Mouse (Mus musculus) neural tube, embryonic 11.5 days (tissue): Measurements from ENCODE around the gene Msmo1. TPM values are rescaled to one million over a fixed set of nuclear protein-coding genes. Genes with fewer than 3 reads are reported as not detected.

ENCODE experiments used
- ATAC-seq: fragments of 200-750 bp; cut with Nextera tagmentation; 2 replicates; pipeline ENCODE4 v1.8.0; 2017; ENCODE audit warnings: moderate number of reproducible peaks, mild to moderate bottlenecking, moderate TSS enrichment, moderate library complexity; ENCODE audit not compliant: insufficient read depth, low FRiP score, low TSS enrichment
- DNase-seq: peaks from one replicate; pipeline ENCODE4 v3.0.0-alpha.2; 2015; ENCODE audit warnings: low spot score
- H3K27ac ChIP-seq: fragments of 300-500 bp; sonication (generic); 2 replicates; pipeline ENCODE4 v1.5.1; 2014; ENCODE audit warnings: low read depth, mild to moderate bottlenecking, low read length
- H3K27me3 ChIP-seq: fragments of 300-500 bp; sonication (generic); 2 replicates; pipeline ENCODE4 v1.6.1; 2014; ENCODE audit warnings: mild to moderate bottlenecking, low read length, mixed read lengths; ENCODE audit not compliant: control insufficient read depth, insufficient read depth
- H3K36me3 ChIP-seq: fragments of 300-500 bp; sonication (generic); 2 replicates; pipeline ENCODE4 v1.6.1; 2014; ENCODE audit warnings: mild to moderate bottlenecking, low read length, moderate library complexity, mixed read lengths; ENCODE audit not compliant: control insufficient read depth, insufficient read depth
- H3K4me1 ChIP-seq: fragments of 300-500 bp; sonication (generic); 2 replicates; pipeline ENCODE4 v1.6.1; 2014; ENCODE audit warnings: low read length, mixed read lengths; ENCODE audit not compliant: control insufficient read depth, insufficient read depth
- H3K4me2 ChIP-seq: fragments of 300-500 bp; sonication (generic); 2 replicates; pipeline ENCODE4 v1.6.1; 2014; ENCODE audit warnings: low read depth, mild to moderate bottlenecking, moderate library complexity
- H3K4me3 ChIP-seq: fragments of 300-500 bp; sonication (generic); 2 replicates; pipeline ENCODE4 v1.5.1; 2014; ENCODE audit warnings: low read depth, low read length
- H3K9ac ChIP-seq: fragments of 300-500 bp; sonication (generic); 2 replicates; pipeline ENCODE4 v1.6.1; 2014; ENCODE audit warnings: mild to moderate bottlenecking, low read length
- H3K9me3 ChIP-seq: fragments of 300-500 bp; sonication (generic); 2 replicates; pipeline ENCODE4 v1.6.1; 2016; ENCODE audit warnings: low read length; ENCODE audit not compliant: control insufficient read depth
- WGBS: fragments of 180-500 bp; shearing (Covaris S2); extraction: QIAGEN DNeasy Blood & Tissue Kit; methylation state at CpG from one replicate; pipeline ENCODE4 v1.1.7; 2014; 5-methylcytosine and 5-hydroxymethylcytosine counted together
- polyA plus RNA-seq: library from polyadenylated mRNA; unstranded; fragments of >200 nt; fragmentation: Nextera tagmentation; extraction: Ambion mirVana; gene quantifications from 2 replicates; pipeline ENCODE4 v1.2.1, GENCODE M21; 2014

Gene Msmo1
- polyA plus RNA-seq, 1 experiment from 2014 or later: 195 TPM

DNA sequence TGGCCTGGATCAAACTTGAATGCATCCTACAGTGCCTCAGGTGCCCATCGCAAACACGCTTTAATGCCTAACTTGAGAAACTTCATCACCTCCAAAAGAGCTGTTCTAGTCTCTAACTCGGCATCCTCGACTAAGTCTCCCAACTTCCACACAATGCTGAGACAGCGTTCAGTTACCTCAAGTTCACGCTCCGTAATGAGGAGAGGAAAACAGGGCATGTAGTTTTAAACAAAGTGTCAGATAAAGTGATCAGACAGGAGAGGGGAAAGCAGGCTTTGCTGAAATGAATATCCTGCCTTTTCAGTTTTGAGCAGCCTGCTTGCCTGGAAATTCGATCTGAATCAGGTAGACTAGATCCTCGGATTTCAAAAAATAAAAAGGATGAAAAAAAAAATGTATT, 996 bp downstream of the Msmo1 start:
- Histone ChIP-seq H3K9me3 (no peaks in the 10 kb centered on the region), H3K36me3 (peaks cover 2% of the 10 kb centered on the region), H3K27ac (no peak overlapping the region), H3K27me3 (no peaks in the 10 kb centered on the region), H3K9ac (peak overlapping the region; percentile 43), H3K4me3 (peak overlapping the region; percentile 68), H3K4me1 (peaks cover 7% of the 10 kb centered on the region; the same call in 1 of the 2 replicates), H3K4me2 (peak overlapping the region; percentile 59)
- ATAC-seq (no peak), DNase-seq (no peak)
- WGBS: 16% methylated on average over 9 of the region's 9 CpGs

DNA sequence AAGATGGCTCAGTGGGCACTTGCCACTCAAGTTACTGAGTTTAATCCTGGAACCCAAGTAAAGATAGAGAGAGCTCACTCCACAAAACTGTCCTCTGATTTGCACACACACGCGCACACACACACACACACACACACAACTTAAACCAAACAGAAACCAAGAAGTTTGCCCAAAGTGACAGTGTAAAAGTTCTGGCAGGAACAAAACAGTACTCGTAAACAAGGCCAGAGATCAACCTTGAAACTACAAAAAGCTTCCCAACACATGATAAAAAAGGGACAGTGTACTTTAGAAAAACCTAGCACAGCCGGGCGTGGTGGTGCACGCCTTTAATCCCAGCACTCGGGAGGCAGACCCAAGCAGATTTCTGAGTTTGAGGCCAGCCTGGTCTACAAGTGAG, 5.4 kb downstream of the Msmo1 start:
- no peak for DNase-seq
- Histone ChIP-seq H3K27me3 (no peaks in the 10 kb centered on the region), H3K4me2 (no peak overlapping the region), H3K4me3 (no peak overlapping the region), H3K36me3 (peaks cover 18% of the 10 kb centered on the region), H3K9me3 (no peaks in the 10 kb centered on the region), H3K27ac (no peak overlapping the region), H3K4me1 (peaks cover 7% of the 10 kb centered on the region; the same call in 1 of the 2 replicates), H3K9ac (no peak overlapping the region)
- ATAC-seq: no peak
- WGBS: 96% methylated on average over 7 of the region's 7 CpGs

DNA sequence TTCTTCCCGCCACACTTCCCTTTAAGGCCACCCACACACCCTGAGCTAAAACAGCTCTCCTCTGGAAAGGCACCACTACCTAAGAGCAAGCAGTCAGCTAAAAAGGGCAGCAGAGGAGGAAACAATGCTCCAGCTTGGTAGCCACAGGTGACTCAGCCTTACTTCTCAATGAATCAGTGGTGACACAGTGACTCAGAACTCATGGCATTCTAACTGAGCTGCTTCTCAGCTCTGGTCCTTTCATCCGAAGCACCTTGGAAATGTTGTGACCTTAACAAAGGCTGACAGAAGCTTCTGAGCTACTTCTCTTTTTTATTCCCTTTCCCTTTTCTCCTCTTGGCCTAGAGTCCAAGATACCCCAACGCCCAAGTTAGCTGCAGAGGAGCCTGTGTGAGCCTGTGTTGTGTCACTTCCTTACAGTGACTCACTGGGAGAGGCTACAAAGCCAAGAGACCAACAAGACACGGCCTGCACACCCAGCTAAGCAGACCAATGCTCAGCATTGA, 7.3 kb downstream of the Msmo1 start:
- DNase-seq: no peak
- no peak for ATAC-seq
- Histone ChIP-seq H3K9ac (no peak overlapping the region), H3K27me3 (no peaks in the 10 kb centered on the region), H3K4me1 (no peaks in the 10 kb centered on the region), H3K27ac (no peak overlapping the region), H3K4me3 (no peak overlapping the region), H3K9me3 (no peaks in the 10 kb centered on the region), H3K4me2 (no peak overlapping the region), H3K36me3 (peaks cover 20% of the 10 kb centered on the region)
- WGBS: 91% methylated on average over 4 of the region's 4 CpGs

DNA sequence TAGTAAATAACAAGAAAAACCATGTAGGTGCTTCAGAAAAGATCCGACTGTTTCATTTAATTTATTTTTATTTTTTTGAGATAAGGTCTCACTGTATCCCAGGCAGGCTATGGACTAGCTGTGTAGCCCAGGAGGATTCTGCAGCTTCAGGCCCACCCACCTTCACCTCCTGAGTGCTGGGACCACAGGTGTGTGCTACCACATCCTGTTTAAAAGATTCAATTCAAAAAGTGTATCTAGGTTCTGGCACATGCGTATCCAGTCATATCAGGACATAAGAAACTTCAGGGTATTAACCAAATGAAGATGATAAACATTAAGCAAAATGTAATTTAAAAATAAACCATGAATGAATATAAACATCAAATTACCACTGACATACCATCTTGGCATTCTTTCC, 10.4 kb downstream of the Msmo1 start:
- H3K9ac ChIP-seq: no peak overlapping the region
- WGBS: 93% methylated on average over 2 of the region's 2 CpGs
- DNase-seq (no peak), ATAC-seq (no peak)
- peaks cover 31% of the 10 kb centered on the region for H3K36me3 ChIP-seq
- no peak overlapping the region for H3K4me3 ChIP-seq
- no peaks in the 10 kb centered on the region for H3K9me3 ChIP-seq
- H3K27ac ChIP-seq: no peak overlapping the region
- H3K4me2 ChIP-seq: no peak overlapping the region
- no peaks in the 10 kb centered on the region for H3K27me3 ChIP-seq
- H3K4me1 ChIP-seq: no peaks in the 10 kb centered on the region

GRCm38 (mm10) chr8:64717868-64718267, 15.7 kb downstream of the Msmo1 start:
- Histone ChIP-seq H3K9ac (no peak overlapping the region), H3K27ac (no peak overlapping the region), H3K4me1 (no peaks in the 10 kb centered on the region), H3K27me3 (no peaks in the 10 kb centered on the region), H3K36me3 (peaks cover 14% of the 10 kb centered on the region), H3K4me2 (no peak overlapping the region), H3K9me3 (no peaks in the 10 kb centered on the region), H3K4me3 (no peak overlapping the region)
- ATAC-seq (no peak), DNase-seq (no peak)
- WGBS: 88% methylated on average over 7 of the region's 7 CpGs

DNA sequence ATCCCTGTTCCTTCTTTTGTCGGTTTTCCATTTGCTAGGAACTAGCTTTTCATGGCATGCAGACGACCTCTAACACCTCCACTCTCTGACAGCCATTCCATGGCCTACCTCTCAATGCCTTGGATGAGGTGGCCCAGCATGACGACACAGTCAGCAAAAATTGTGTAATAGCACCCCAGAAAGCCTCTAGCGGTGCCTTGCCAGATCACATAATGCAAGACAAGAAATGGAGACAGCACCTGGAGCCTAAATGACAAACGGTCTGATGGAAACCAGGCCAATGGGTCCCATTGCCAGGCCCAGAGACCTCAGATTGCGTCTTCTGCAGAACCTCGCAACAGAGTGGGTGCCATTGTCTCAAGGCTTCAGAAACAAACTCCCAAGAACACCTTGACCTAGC, 21.1 kb downstream of the Msmo1 start:
- Histone ChIP-seq H3K9me3 (no peaks in the 10 kb centered on the region), H3K9ac (no peak overlapping the region), H3K36me3 (no peaks in the 10 kb centered on the region), H3K4me1 (no peaks in the 10 kb centered on the region), H3K27ac (no peak overlapping the region), H3K4me2 (no peak overlapping the region), H3K27me3 (no peaks in the 10 kb centered on the region), H3K4me3 (no peak overlapping the region)
- 90% methylated on average over 7 of the region's 7 CpGs for WGBS
- ATAC-seq (no peak), DNase-seq (no peak)

- Histone ChIP-seq H3K27me3 (no peaks in the 10 kb centered on the region), H3K9me3 (no peaks in the 10 kb centered on the region), H3K4me1 (no peaks in the 10 kb centered on the region), H3K9ac (no peak overlapping the region), H3K4me3 (no peak overlapping the region), H3K4me2 (no peak overlapping the region), H3K36me3 (no peaks in the 10 kb centered on the region), H3K27ac (no peak overlapping the region)
- DNase-seq: no peak
- 52% methylated on average over 1 of the region's 1 CpGs for WGBS
- ATAC-seq: no peak
Observed at GRCm38 (mm10) chr8:64711544-64711943, 22.0 kb downstream of the Msmo1 start.

- no peak overlapping the region for H3K4me2 ChIP-seq
- H3K27me3 ChIP-seq: no peaks in the 10 kb centered on the region
- H3K27ac ChIP-seq: no peak overlapping the region
- no peak overlapping the region for H3K4me3 ChIP-seq
- ATAC-seq: no peak
- H3K9me3 ChIP-seq: no peaks in the 10 kb centered on the region
- no peak for DNase-seq
- no peak overlapping the region for H3K9ac ChIP-seq
- H3K36me3 ChIP-seq: no peaks in the 10 kb centered on the region
- no peaks in the 10 kb centered on the region for H3K4me1 ChIP-seq
Observed at GRCm38 (mm10) chr8:64707481-64707880, 26.1 kb downstream of the Msmo1 start.

DNA sequence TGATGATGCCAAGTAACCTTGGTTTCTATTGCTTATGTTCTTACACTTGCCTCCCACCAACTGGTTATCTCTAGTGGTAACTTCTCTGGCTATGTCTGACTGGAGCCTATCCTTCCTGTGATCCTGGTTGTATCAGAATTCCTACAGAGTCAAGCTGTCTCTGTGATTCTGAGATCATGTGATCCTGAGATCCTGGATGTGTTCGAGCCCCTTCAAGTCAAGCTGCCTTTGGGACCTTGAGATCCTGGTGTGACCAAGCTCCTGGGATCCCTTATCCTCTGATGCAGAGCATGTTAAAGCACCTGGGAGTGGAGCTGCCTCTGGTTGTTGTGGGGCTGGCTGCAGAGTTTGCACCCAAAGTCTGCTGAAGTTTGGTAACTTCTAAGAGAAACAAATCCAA, 30.4 kb downstream of the Msmo1 start:
- no peak for DNase-seq

More for the DNA sequence above, 30.4 kb downstream of the Msmo1 start:
- Histone ChIP-seq H3K9me3 (no peaks in the 10 kb centered on the region), H3K4me3 (no peak overlapping the region), H3K36me3 (no peaks in the 10 kb centered on the region), H3K9ac (no peak overlapping the region), H3K4me1 (no peaks in the 10 kb centered on the region), H3K27ac (no peak overlapping the region), H3K27me3 (no peaks in the 10 kb centered on the region), H3K4me2 (no peak overlapping the region)
- no peak for ATAC-seq
- 74% methylated on average over 1 of the region's 1 CpGs for WGBS
